Mouse (Mus musculus) midbrain, embryonic 11.5 days (tissue): Measurements from ENCODE around the gene Fstl1. TPM values are rescaled to one million over a fixed set of nuclear protein-coding genes. Genes with fewer than 3 reads are reported as not detected.

Experiments
- ATAC-seq: fragments of 200-750 bp; cut with Nextera tagmentation; 2 replicates; pipeline ENCODE4 v1.8.0; 2017; ENCODE audit warnings: moderate TSS enrichment, moderate library complexity; ENCODE audit not compliant: low FRiP score
- DNase-seq: peaks from one replicate; pipeline ENCODE4 v3.0.0; 2015; ENCODE audit warnings: low spot score; ENCODE audit errors: missing footprints
- H3K27ac ChIP-seq: fragments of 300-500 bp; sonication (generic); 2 replicates; pipeline ENCODE4 v1.5.1; 2014; ENCODE audit warnings: low read depth, low read length
- H3K27me3 ChIP-seq: fragments of 300-500 bp; sonication (generic); 2 replicates; pipeline ENCODE4 v1.6.1; 2014; ENCODE audit warnings: mild to moderate bottlenecking, low read length, moderate library complexity, mixed read lengths; ENCODE audit not compliant: control insufficient read depth, insufficient read depth
- H3K36me3 ChIP-seq: fragments of 300-500 bp; sonication (generic); 2 replicates; pipeline ENCODE4 v1.6.1; 2014; ENCODE audit warnings: mild to moderate bottlenecking, low read length, moderate library complexity, mixed read lengths; ENCODE audit not compliant: control insufficient read depth, insufficient read depth
- H3K4me1 ChIP-seq: fragments of 300-500 bp; sonication (generic); 2 replicates; pipeline ENCODE4 v1.6.1; 2014; ENCODE audit warnings: low read length; ENCODE audit not compliant: control insufficient read depth, insufficient read depth
- H3K4me2 ChIP-seq: fragments of 300-500 bp; sonication (generic); 2 replicates; pipeline ENCODE4 v1.6.1; 2014; ENCODE audit warnings: mild to moderate bottlenecking, moderate library complexity
- H3K4me3 ChIP-seq: fragments of 300-500 bp; sonication (generic); 2 replicates; pipeline ENCODE4 v1.5.1; 2014; ENCODE audit warnings: low read depth, low read length
- H3K9ac ChIP-seq: fragments of 300-500 bp; sonication (generic); 2 replicates; pipeline ENCODE4 v1.6.1; 2014; ENCODE audit warnings: low read length
- H3K9me3 ChIP-seq: fragments of 300-500 bp; sonication (generic); 2 replicates; pipeline ENCODE4 v1.6.1; 2016; ENCODE audit warnings: low read length; ENCODE audit not compliant: control insufficient read depth
- WGBS: fragments of 180-500 bp; shearing (Covaris S2); extraction: QIAGEN DNeasy Blood & Tissue Kit; methylation state at CpG from one replicate; pipeline ENCODE4 v1.1.7; 2014; 5-methylcytosine and 5-hydroxymethylcytosine counted together
- polyA plus RNA-seq: library from polyadenylated mRNA; unstranded; fragments of >200 nt; fragmentation: Nextera tagmentation; extraction: Ambion mirVana; gene quantifications from 2 replicates; pipeline ENCODE4 v1.2.1, GENCODE M21; 2014

Gene Fstl1
- polyA plus RNA-seq, 1 experiment from 2014 or later, result 199 TPM

DNA sequence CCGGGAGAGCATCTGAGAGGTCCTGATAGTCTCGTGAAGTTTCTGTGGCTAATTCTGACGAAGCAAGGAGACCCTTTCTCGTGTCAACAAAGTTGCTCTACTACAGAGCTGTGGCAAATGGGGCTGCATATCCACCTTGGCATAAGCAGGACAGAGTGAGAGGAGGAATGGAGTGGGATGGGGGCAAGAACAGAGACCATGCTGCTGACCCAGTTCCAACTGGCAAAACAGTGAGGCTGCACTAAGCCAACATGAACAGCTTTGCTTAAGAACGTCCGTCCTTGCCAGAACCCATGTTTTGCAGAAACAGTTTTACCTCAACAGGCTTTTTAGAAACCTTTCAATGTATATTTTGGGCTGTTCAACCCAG is 32.9 kb downstream of the Fstl1 start:
- Histone ChIP-seq H3K27ac (peak overlapping the region; percentile 66; the same call in 1 of the 2 replicates), H3K4me3 (no peak overlapping the region), H3K9ac (no peak overlapping the region), H3K9me3 (peaks cover 3% of the 10 kb centered on the region; the same call in 1 of the 2 replicates), H3K4me1 (peaks cover 16% of the 10 kb centered on the region), H3K36me3 (peaks cover 8% of the 10 kb centered on the region; the same call in 1 of the 2 replicates), H3K27me3 (no peaks in the 10 kb centered on the region), H3K4me2 (no peak overlapping the region)
- DNase-seq (no peak), ATAC-seq (no peak)
- 84% methylated on average over 6 of the region's 6 CpGs for WGBS

DNA sequence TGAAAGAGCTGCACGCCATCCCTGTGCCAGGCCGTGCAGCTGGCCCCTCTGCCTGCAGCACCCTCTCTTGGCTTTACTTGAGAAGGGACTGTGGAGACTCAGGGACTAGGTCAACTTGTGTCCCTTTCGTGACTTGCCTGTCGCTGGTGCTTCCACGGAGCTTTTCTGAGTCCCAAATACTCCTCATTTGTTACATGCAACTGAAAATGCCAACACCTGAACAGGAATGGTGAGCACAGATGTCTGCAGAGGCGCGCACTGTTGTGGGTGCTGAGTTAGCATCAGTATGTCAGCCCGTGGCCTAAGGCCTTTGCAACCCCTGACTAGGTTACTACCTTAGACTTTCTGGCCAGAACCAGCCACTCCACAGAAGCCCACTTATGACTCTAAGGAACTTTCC is 35.2 kb downstream of the Fstl1 start:
- 94% methylated on average over 8 of the region's 8 CpGs for WGBS
- H3K36me3 ChIP-seq, result no peaks in the 10 kb centered on the region
- no peaks in the 10 kb centered on the region for H3K9me3 ChIP-seq
- DNase-seq (no peak), ATAC-seq (no peak)
- no peak overlapping the region for H3K9ac ChIP-seq
- H3K27ac ChIP-seq, result no peak overlapping the region
- H3K4me3 ChIP-seq, result no peak overlapping the region
- no peaks in the 10 kb centered on the region for H3K27me3 ChIP-seq
- H3K4me1 ChIP-seq, result peaks cover 21% of the 10 kb centered on the region
- no peak overlapping the region for H3K4me2 ChIP-seq

DNA sequence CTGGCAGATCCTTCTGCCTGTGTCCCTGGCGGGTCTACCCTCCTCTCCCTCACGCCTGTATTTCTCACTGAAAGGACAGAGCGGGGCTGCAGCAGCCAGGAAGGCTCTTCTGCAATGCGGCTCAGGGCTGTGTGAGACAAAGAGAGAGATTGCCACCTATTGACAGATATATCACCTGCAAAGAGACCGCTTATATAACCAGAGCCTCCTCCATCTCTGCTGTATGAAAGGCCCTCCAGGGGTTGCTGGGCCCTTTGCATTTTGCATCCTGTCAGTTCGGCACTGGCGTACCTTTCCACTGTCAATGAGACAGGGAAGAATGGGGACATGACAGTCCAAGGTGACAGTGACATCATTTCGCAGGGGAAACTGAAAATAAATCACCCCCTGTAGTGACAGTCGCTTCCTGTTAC is 35.8 kb downstream of the Fstl1 start:
- DNase-seq (no peak), ATAC-seq (no peak)
- no peak overlapping the region for H3K4me2 ChIP-seq
- H3K36me3 ChIP-seq, result no peaks in the 10 kb centered on the region
- H3K27ac ChIP-seq, result no peak overlapping the region
- H3K9me3 ChIP-seq, result no peaks in the 10 kb centered on the region
- H3K27me3 ChIP-seq, result no peaks in the 10 kb centered on the region
- no peak overlapping the region for H3K4me3 ChIP-seq
- H3K9ac ChIP-seq, result no peak overlapping the region
- peaks cover 21% of the 10 kb centered on the region for H3K4me1 ChIP-seq
- WGBS, result 64% methylated on average over 9 of the region's 9 CpGs

DNA sequence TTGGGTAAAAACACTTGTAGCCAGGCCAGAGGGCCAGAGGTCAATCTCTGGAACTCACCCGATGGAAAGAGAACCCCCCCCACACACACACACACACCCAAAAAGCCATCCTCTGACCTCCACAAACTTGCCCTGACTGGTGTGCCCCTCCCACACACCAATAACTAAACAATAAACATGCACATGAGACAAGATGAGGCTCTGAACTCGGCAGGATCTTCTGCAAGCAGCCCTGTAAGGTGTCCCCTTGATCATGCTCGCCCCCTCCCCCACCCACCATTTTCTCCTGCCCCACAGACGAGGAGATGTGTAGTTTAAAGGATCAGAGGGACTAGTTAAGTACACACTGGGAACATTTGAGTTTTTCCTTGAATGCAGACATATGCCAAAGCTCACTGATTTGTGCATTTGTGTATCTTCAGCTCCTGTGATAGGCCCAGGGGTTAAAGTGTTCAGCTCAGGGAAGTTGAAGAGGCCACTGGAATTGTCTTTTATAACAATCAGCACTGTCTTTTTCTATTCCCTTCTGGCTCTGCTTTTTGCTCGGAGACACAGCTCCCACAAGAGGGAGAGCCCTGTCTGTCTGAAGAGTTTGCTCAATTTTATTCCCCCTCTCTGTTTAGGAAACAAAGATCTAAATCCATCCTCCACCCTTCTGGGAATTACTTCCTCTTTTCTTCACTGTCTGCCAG is 37.2 kb downstream of the Fstl1 start:
- DNase-seq (peak; percentile 88), ATAC-seq (peak; percentile 36)
- Histone ChIP-seq H3K36me3 (no peaks in the 10 kb centered on the region), H3K9me3 (no peaks in the 10 kb centered on the region), H3K4me3 (no peak overlapping the region), H3K4me2 (peak overlapping the region; percentile 31), H3K27me3 (no peaks in the 10 kb centered on the region), H3K4me1 (peaks cover 20% of the 10 kb centered on the region), H3K27ac (peak overlapping the region; percentile 42), H3K9ac (0 out of 2 replicates have a peak overlapping the region, but pooled peaks have one; percentile 4)
- 31% methylated on average over 5 of the region's 5 CpGs for WGBS

DNA sequence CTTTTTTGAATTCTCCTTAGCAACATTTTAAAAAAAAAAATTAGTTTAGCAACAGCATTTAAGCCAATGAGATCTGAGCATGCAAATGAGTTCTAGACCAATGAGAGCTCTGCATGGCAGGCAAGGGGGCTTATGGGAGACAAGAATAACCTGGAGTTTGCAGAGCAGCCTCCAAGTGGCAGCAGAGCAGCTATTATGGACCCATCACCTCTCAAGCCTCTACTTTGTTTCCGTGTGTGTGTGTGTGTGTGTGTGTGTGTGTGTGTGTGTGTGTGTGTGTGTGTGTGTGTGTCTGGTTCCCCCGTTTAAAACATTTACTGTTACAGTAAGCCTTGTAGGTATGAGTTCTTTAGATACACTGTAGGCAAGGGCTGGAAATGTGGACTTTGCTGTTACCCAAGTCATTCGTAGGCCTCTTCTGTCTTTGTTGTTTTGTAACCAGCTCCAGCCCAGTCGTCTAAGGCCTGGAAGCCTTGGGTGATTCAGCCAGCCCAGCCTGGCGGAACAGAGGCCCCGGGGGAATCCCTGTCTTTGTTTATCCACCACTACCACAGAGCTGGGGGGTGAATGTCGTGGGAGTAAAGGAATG is 37.8 kb downstream of the Fstl1 start:
- peak overlapping the region; percentile 31; the same call in 1 of the 2 replicates for H3K4me2 ChIP-seq
- 26% methylated on average over 7 of the region's 7 CpGs for WGBS
- no peak overlapping the region for H3K4me3 ChIP-seq

DNA sequence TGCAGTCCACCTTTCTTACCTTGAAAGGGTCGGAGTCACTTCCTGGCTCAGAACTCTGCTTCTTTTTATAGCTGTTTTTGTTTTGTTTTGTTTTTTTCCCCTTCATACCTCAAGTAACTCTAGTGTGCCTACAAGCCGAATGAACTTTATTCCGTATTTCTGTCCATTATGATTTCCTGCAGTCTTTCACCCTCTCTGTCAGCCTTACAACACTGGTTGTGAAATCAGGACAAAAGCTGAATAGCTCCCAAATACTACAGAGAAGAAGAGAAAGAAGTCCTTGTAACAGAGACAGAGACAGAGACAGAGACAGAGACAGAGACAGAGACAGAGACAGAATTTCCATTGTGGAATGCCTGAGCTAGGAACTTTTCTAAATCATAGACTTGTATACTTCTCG is 41.3 kb downstream of the Fstl1 start:
- no peaks in the 10 kb centered on the region for H3K27me3 ChIP-seq
- no peak overlapping the region for H3K9ac ChIP-seq
- H3K27ac ChIP-seq, result no peak overlapping the region
- H3K4me2 ChIP-seq, result no peak overlapping the region
- ATAC-seq (no peak), DNase-seq (no peak)
- H3K4me3 ChIP-seq, result no peak overlapping the region
- H3K36me3 ChIP-seq, result peaks cover 12% of the 10 kb centered on the region
- 94% methylated on average over 4 of the region's 4 CpGs for WGBS
- H3K9me3 ChIP-seq, result no peaks in the 10 kb centered on the region
- H3K4me1 ChIP-seq, result peaks cover 12% of the 10 kb centered on the region

More for the DNA sequence above, 37.8 kb downstream of the Fstl1 start:
- H3K27me3 ChIP-seq, result no peaks in the 10 kb centered on the region
- DNase-seq (peak; percentile 89), ATAC-seq (peak; percentile 96)
- H3K4me1 ChIP-seq, result peaks cover 15% of the 10 kb centered on the region
- H3K27ac ChIP-seq, result peak overlapping the region; percentile 67
- no peaks in the 10 kb centered on the region for H3K9me3 ChIP-seq
- H3K9ac ChIP-seq, result peak overlapping the region; percentile 37; the same call in 1 of the 2 replicates
- H3K36me3 ChIP-seq, result no peaks in the 10 kb centered on the region

DNA sequence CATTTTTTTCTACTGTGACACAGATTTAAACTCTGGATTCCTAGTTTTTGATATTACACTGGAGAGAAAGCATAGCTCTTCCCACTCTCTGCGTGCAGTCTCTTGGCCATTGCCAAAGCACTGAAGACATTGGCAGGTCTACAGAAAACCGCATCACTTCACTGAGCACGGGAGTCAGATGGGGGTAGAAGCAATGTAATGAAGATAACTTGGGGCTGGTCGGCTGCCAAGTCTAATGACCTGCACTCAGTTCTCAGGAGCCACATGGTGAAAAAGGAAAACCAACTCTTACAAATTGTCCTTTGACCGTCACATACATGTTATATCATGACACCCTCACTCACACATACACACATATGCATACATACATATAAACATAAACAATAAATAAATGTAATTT is 47.3 kb downstream of the Fstl1 start:
- no peak for ATAC-seq
- peaks cover 35% of the 10 kb centered on the region for H3K36me3 ChIP-seq

DNA sequence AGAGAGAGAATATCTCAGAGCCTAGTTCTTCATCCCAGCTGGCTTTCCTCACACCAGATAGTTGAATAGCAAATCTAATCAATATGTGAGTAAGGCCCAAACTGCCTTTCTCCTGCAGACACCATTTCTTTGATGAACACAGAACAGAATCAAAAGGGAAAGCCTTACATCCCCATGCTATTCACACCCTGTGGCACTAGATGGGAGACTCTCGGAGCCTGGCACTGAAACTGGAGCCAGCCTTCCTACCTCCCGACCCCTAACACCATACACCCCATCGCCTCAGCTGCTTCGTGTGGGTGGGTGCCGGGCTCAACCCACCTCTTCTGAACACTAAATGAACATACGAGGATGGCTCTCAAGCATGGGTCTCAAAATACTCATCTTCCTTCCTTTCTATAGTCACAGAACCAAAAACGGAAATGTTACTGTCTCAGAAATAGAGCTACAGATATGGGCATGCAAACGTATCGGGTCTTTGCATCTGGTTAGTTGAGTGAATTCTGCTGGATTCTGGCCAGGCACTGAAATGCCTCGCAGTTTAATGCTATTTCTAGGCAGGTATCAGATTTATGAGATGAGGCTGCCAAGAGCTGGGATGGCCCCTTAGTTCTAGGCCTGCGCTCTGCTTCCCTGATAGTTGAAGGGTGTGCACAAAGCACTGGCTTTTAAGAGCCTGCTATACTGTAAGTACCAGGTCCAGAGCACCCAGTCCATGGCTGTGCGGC is 48.3 kb downstream of the Fstl1 start:
- H3K9me3 ChIP-seq, result no peaks in the 10 kb centered on the region
- WGBS, result 96% methylated on average over 12 of the region's 12 CpGs
- no peaks in the 10 kb centered on the region for H3K4me1 ChIP-seq
- H3K9ac ChIP-seq, result no peak overlapping the region
- ATAC-seq (no peak), DNase-seq (no peak)
- H3K4me2 ChIP-seq, result no peak overlapping the region
- H3K4me3 ChIP-seq, result no peak overlapping the region
- H3K36me3 ChIP-seq, result peaks cover 38% of the 10 kb centered on the region
- H3K27me3 ChIP-seq, result no peaks in the 10 kb centered on the region
- H3K27ac ChIP-seq, result no peak overlapping the region

More for the DNA sequence above, 47.3 kb downstream of the Fstl1 start:
- Histone ChIP-seq H3K27ac (no peak overlapping the region), H3K4me3 (no peak overlapping the region), H3K4me1 (no peaks in the 10 kb centered on the region), H3K27me3 (no peaks in the 10 kb centered on the region), H3K9ac (no peak overlapping the region), H3K4me2 (no peak overlapping the region), H3K9me3 (no peaks in the 10 kb centered on the region)
- 91% methylated on average over 5 of the region's 5 CpGs for WGBS
- DNase-seq, result peak; percentile 19

DNA sequence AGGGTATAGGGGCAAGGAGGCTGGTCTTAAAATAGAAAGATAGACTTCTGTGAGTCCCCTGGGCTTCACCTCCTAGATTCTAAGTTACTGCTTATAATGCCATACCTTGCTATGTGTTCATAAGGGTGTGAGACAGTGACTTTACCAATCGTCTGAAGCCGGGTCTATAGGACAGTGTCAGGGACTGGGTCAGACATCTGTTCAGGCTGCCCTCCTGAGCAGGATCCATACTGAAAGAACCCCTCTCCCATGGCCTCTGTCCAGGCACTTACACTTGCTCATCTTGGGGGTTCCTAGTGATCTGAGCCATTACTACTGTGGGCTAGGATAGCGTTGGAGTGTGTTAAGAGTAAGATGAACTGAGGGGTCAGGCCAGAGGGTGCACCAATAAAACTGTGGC is 49.6 kb downstream of the Fstl1 start:
- no peak overlapping the region for H3K27ac ChIP-seq
- H3K9ac ChIP-seq, result no peak overlapping the region
- ATAC-seq, result no peak
- H3K4me2 ChIP-seq, result no peak overlapping the region
- WGBS, result 95% methylated on average over 3 of the region's 3 CpGs
- peak; percentile 49 for DNase-seq
- H3K27me3 ChIP-seq, result no peaks in the 10 kb centered on the region
- H3K4me3 ChIP-seq, result no peak overlapping the region
- no peaks in the 10 kb centered on the region for H3K4me1 ChIP-seq
- H3K36me3 ChIP-seq, result peaks cover 36% of the 10 kb centered on the region
- no peaks in the 10 kb centered on the region for H3K9me3 ChIP-seq
